In the genomic region with DNA sequence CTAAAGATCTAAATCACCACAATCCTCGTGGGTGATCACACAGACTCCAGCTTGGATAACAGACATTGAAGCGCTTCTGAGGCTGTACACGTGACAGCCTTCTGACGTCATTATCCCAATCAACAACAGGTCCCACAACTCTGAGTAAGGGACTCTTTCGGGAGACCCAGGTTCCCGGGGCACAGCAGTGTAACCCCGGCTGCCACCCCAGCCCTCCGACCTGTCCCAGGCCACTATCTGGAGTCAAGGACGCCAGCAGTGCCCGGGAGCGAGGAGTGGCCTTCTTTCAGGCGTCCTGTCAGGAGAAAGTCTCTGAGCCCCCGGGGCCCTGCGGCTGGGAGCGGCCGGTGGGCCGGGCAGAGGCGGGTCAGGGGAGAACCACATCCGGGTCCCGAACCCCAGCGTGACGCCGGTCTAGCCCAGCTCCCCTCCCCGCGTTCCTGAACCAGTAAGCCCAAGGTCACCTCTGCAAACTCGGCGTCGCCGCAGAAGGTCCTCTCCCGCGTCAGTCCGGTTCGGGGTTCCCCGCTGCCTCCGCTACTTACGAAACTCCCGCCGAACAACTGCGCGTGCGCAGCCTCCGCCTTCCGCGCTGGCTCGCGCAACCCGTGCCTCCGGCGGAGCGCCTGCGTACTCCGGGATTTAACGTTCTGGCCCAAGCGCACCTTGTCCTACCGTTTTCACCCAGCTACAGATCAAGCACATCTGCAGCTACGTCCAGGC, we compare ENCODE assay signal across 8 mouse cellular contexts. TPM values are rescaled to one million over a fixed set of nuclear protein-coding genes. Genes with fewer than 3 reads are reported as not detected.
DNase-seq lines count a peak whose midpoint lies in the region; ATAC-seq and TF ChIP-seq lines count a peak whose summit lies in the region.

A gene (minus strand): TSS at position 644 of the 723 bp plus-strand sequence.

- ATAC-seq in forebrain, embryonic 11.5 days (replicated peaks; ENCODE audit: low FRiP score) = peak; percentile 84
- ATAC-seq in heart, embryonic 16.5 days (replicated peaks; ENCODE audit: extremely low read depth, insufficient read depth, low FRiP score) = peak; percentile 81
- ATAC-seq in liver, embryonic 14.5 days (ENCODE audit: insufficient read depth) = peak; percentile 88
- peak; percentile 86 for ATAC-seq in stomach, embryonic 15.5 days (ENCODE audit: insufficient read depth, low FRiP score, low read depth)

- dilution Hi-C loops in CH12.LX (cut with MboI; ENCODE audit: extremely low pct_ligation_motif_present, extremely low pct_unique_long_range_greater_than_20kb, low sequenced_read_pairs) = no loop called here

- peak; percentile 24; the same call in 1 of the 2 replicates for TF ChIP-seq EP300 in CH12.LX (IDR thresholded peaks at IDR 0.05; ENCODE audit: low read length)
- TF ChIP-seq EP300 in liver, embryonic 14.5 days (IDR thresholded peaks at IDR 0.05; ENCODE audit: low read depth) = no peak

- H3K9me3 ChIP-seq in CH12.LX (replicated peaks; ENCODE audit: low read length) = no peaks in the 10 kb centered on the region
- H3K9me3 ChIP-seq in forebrain, embryonic 11.5 days (ENCODE audit: control insufficient read depth, low read length) = no peaks in the 10 kb centered on the region
- no peaks in the 10 kb centered on the region for H3K9me3 ChIP-seq in heart, embryonic 16.5 days (replicated peaks; ENCODE audit: control insufficient read depth, low read length)
- no peaks in the 10 kb centered on the region for H3K9me3 ChIP-seq in liver, embryonic 14.5 days (ENCODE audit: control insufficient read depth, low read length)
- H3K9me3 ChIP-seq in stomach, embryonic 15.5 days = no peaks in the 10 kb centered on the region

- in situ Hi-C loops in CH12.LX (cut with MboI; ENCODE audit: low pct_ligation_motif_present, low pct_unique_long_range_greater_than_20kb, low sequenced_read_pairs) = no loop called here

- under 1% methylated on average over 56 of the region's 56 CpGs for WGBS in forebrain, embryonic 11.5 days
- under 1% methylated on average over 56 of the region's 56 CpGs for WGBS in heart, embryonic 16.5 days
- WGBS in liver, embryonic 14.5 days (ENCODE audit: insufficient replicate concordance) = under 1% methylated on average over 56 of the region's 56 CpGs
- under 1% methylated on average over 56 of the region's 56 CpGs for whole genome bisulfite sequencing in stomach, embryonic 15.5 days

- H3K79me2 ChIP-seq in CH12.LX (replicated peaks; ENCODE audit: control insufficient read depth, extremely low read depth, insufficient read depth, poor library complexity, severe bottlenecking) = no peaks in the 10 kb centered on the region

- no peaks in the 10 kb centered on the region for H3K27me3 ChIP-seq in CH12.LX (replicated peaks)
- H3K27me3 ChIP-seq in forebrain, embryonic 11.5 days (ENCODE audit: control insufficient read depth, insufficient read depth, low read length) = no peaks in the 10 kb centered on the region
- no peaks in the 10 kb centered on the region for H3K27me3 ChIP-seq in heart, embryonic 16.5 days (ENCODE audit: control insufficient read depth, insufficient read depth, low read length)
- no peaks in the 10 kb centered on the region for H3K27me3 ChIP-seq in liver, embryonic 14.5 days (ENCODE audit: control insufficient read depth, insufficient read depth, low read length)
- no peaks in the 10 kb centered on the region for H3K27me3 ChIP-seq in stomach, embryonic 15.5 days (replicated peaks)

- peak within 1 kb of the TSS; percentile 74 to 85 (median 75) for H3K4me3 ChIP-seq in CH12.LX (replicated peaks in 1 of 3; ENCODE audit: low read depth in 2 of 3, low read length in 2 of 3, poor library complexity in 1 of 3)
- peak within 1 kb of the TSS; percentile 70 for H3K4me3 ChIP-seq in forebrain, embryonic 11.5 days (ENCODE audit: low read depth, low read length)
- H3K4me3 ChIP-seq in heart, embryonic 16.5 days (ENCODE audit: low read length) = peak within 1 kb of the TSS; percentile 77
- H3K4me3 ChIP-seq in liver, embryonic 14.5 days (ENCODE audit: insufficient read depth in 1 of 2, low read depth in 2 of 2, low read length in 2 of 2) = peak within 1 kb of the TSS; percentile 80 to 89
- peak within 1 kb of the TSS; percentile 62 for H3K4me3 ChIP-seq in stomach, embryonic 15.5 days (replicated peaks)

- H3K9ac ChIP-seq in CH12.LX (ENCODE audit: insufficient read depth, low read depth) = peak within 1 kb of the TSS; percentile 84
- peak within 1 kb of the TSS; percentile 85 for H3K9ac ChIP-seq in forebrain, embryonic 11.5 days (ENCODE audit: low read length)
- H3K9ac ChIP-seq in heart, embryonic 16.5 days (ENCODE audit: low read length) = peak within 1 kb of the TSS; percentile 88
- peak within 1 kb of the TSS; percentile 91 for H3K9ac ChIP-seq in liver, embryonic 14.5 days (replicated peaks)
- peak within 1 kb of the TSS; percentile 51 for H3K9ac ChIP-seq in stomach, embryonic 15.5 days

- peak; percentile 85 for TF ChIP-seq POLR2A in CH12.LX (IDR thresholded peaks at IDR 0.05; ENCODE audit: low read depth, low read length)

- peak within 1 kb of the TSS; percentile 71 for H3K4me2 ChIP-seq in CH12.LX (ENCODE audit: insufficient read depth, low read depth, poor library complexity, severe bottlenecking)
- peak within 1 kb of the TSS; percentile 90 for H3K4me2 ChIP-seq in forebrain, embryonic 11.5 days (ENCODE audit: low read depth, low read length, severe bottlenecking)
- H3K4me2 ChIP-seq in heart, embryonic 16.5 days (ENCODE audit: low read depth, low read length) = peak within 1 kb of the TSS; percentile 87
- peak within 1 kb of the TSS; percentile 92 for H3K4me2 ChIP-seq in liver, embryonic 14.5 days (ENCODE audit: low read depth)
- H3K4me2 ChIP-seq in stomach, embryonic 15.5 days = peak within 1 kb of the TSS; percentile 83

- H3K4me1 ChIP-seq in CH12.LX (ENCODE audit: control insufficient read depth in 1 of 2, insufficient read depth in 2 of 2) = peaks cover 5 to 38% of the 10 kb centered on the region in 2 experiments; a peak in 3 of 4 replicates
- peaks cover 4% of the 10 kb centered on the region; the same call in 1 of the 2 replicates for H3K4me1 ChIP-seq in forebrain, embryonic 11.5 days (replicated peaks; ENCODE audit: control insufficient read depth, insufficient read depth, low read length)
- peaks cover 16% of the 10 kb centered on the region for H3K4me1 ChIP-seq in heart, embryonic 16.5 days (ENCODE audit: control insufficient read depth, insufficient read depth, low read length)
- H3K4me1 ChIP-seq in liver, embryonic 14.5 days (replicated peaks; ENCODE audit: control insufficient read depth in 2 of 2, insufficient read depth in 2 of 2, low read length in 1 of 2) = peaks cover 18 to 28% of the 10 kb centered on the region in 2 experiments
- peaks cover 21% of the 10 kb centered on the region for H3K4me1 ChIP-seq in stomach, embryonic 15.5 days

- DNase-seq in CH12.LX (ENCODE audit: extremely low read depth) = peak; percentile 88
- DNase-seq in c-Kit-positive CD71-positive TER-119-negative erythroid progenitor cells, embryonic 14.5 days (ENCODE audit: low read depth) = peak; percentile 79
- DNase-seq in forebrain, embryonic 11.5 days (ENCODE audit: low spot score) = peak; percentile 92
- peak; percentile 92 to 93 for DNase-seq in kidney, postnatal 25 days
- peak; percentile 79 for DNase-seq in liver, embryonic 14.5 days (ENCODE audit: low read depth in 3 of 3, low spot score in 3 of 3)
- peak; percentile 88 for DNase-seq in neural tube, embryonic 10.5 days (ENCODE audit: extremely low spot score, low spot score)

- no peak for TF ChIP-seq CTCF in CH12.LX (conservative IDR thresholded peaks at IDR 0.05 in 1 of 2, IDR thresholded peaks at IDR 0.05 in 1 of 2; ENCODE audit: low read depth in 2 of 2, low read length in 2 of 2)
- TF ChIP-seq CTCF in liver, embryonic 14.5 days (IDR thresholded peaks at IDR 0.05; ENCODE audit: low read depth) = no peak

- TF ChIP-seq RAD21 in CH12.LX (IDR thresholded peaks at IDR 0.05; ENCODE audit: low read depth, low read length) = no peak

- peaks cover 17 to 36% of the 10 kb centered on the region in 2 experiments for H3K36me3 ChIP-seq in CH12.LX (replicated peaks in 1 of 2; ENCODE audit: control insufficient read depth in 1 of 2, insufficient read depth in 1 of 2, low read length in 1 of 2)
- H3K36me3 ChIP-seq in forebrain, embryonic 11.5 days (ENCODE audit: control insufficient read depth, insufficient read depth, low read length) = no peaks in the 10 kb centered on the region; the same call in 1 of the 2 replicates
- peaks cover 4% of the 10 kb centered on the region; the same call in 1 of the 2 replicates for H3K36me3 ChIP-seq in heart, embryonic 16.5 days (ENCODE audit: control insufficient read depth, insufficient read depth)
- peaks cover 27% of the 10 kb centered on the region for H3K36me3 ChIP-seq in liver, embryonic 14.5 days (replicated peaks; ENCODE audit: control insufficient read depth, insufficient read depth, low read depth)
- H3K36me3 ChIP-seq in stomach, embryonic 15.5 days = peaks cover 11% of the 10 kb centered on the region; the same call in 1 of the 2 replicates

- peak within 1 kb of the TSS; percentile 70 for H3K27ac ChIP-seq in CH12.LX (ENCODE audit: insufficient read depth, low read depth)
- H3K27ac ChIP-seq in forebrain, embryonic 11.5 days (ENCODE audit: low read depth, low read length) = peak within 1 kb of the TSS; percentile 5; the same call in 1 of the 2 replicates
- peak within 1 kb of the TSS; percentile 87 for H3K27ac ChIP-seq in heart, embryonic 16.5 days (ENCODE audit: low read length)
- peak within 1 kb of the TSS; percentile 76 for H3K27ac ChIP-seq in liver, embryonic 14.5 days
- peak within 1 kb of the TSS; percentile 68 for H3K27ac ChIP-seq in stomach, embryonic 15.5 days

TF ChIP-seq in CH12.LX, 34 proteins besides CTCF, POLR2A, EP300 and RAD21 (continues in another document):
- TF ChIP-seq ZC3H11A (IDR thresholded peaks at IDR 0.05; ENCODE audit: low read depth, low read length) = no peak
- peak; percentile 61 for TF ChIP-seq TCF12 (IDR thresholded peaks at IDR 0.05; ENCODE audit: low read depth, low read length)
- no peak for TF ChIP-seq MAFK (IDR thresholded peaks at IDR 0.05; ENCODE audit: insufficient replicate concordance, low read length)
- peak; percentile 89 for TF ChIP-seq BHLHE40 (IDR thresholded peaks at IDR 0.05; ENCODE audit: low read depth, low read length)
- TF ChIP-seq MEF2A (IDR thresholded peaks at IDR 0.05; ENCODE audit: borderline replicate concordance, low read depth, low read length) = peak; percentile 37; the same call in 1 of the 2 replicates
- TF ChIP-seq PAX5 (IDR thresholded peaks at IDR 0.05; ENCODE audit: low read length) = no peak
- peak; percentile 97 for TF ChIP-seq NRF1 (IDR thresholded peaks at IDR 0.05; ENCODE audit: low read depth, low read length)

RNA-seq across cellular contexts. Expression of the gene that starts here (rescaled TPM):
- total RNA-seq in CH12.LX (2012; rRNA removed) (23.2 and 23.4 TPM in 2 replicates), CH12.LX (2014; rRNA removed) (34.3 and 38.0 TPM in 2 replicates)
- 25.6 and 26.5 TPM in 2 replicates for polyA plus RNA-seq in CH12.LX (2012; ENCODE audit: insufficient read length, low read depth)
- 59.1 and 64.4 TPM in 2 replicates for polyA plus RNA-seq in forebrain, embryonic 11.5 days (2014; fragmentation: Nextera tagmentation; extraction: Ambion mirVana)
- 31.1 and 34.5 TPM in 2 replicates for polyA plus RNA-seq in heart, embryonic 16.5 days (2015; fragmentation: Nextera tagmentation; extraction: Ambion mirVana)
- 11.2 and 19.2 TPM in 2 replicates for polyA plus RNA-seq in liver, embryonic 14.5 days (2012; rRNA removed)
- polyA plus RNA-seq in liver, embryonic 14.5 days (2014; fragmentation: Nextera tagmentation; extraction: Ambion mirVana) = 30.2 and 30.6 TPM in 2 replicates
- 27.3 and 29.6 TPM in 2 replicates for polyA plus RNA-seq in stomach, embryonic 15.5 days (2015; fragmentation: Nextera tagmentation; extraction: Ambion mirVana)

Comparison
In these comparisons a context has a peak if more than half of its experiments do, and no peak if none do; other contexts are left out.
1. Peak in every context shown above with its lines: DNase-seq, ATAC-seq, H3K4me3 ChIP-seq and H3K27ac ChIP-seq.
2. H3K27ac ChIP-seq: peak in every context shown above with its lines; median percentile 87 in heart, embryonic 16.5 days; 76 in liver, embryonic 14.5 days; 70 in CH12.LX; 68 in stomach, embryonic 15.5 days; 5 in forebrain, embryonic 11.5 days.